Mouse (Mus musculus): Measurements from ENCODE around the gene Serpinb9g.
"Not testable (repeated sequence)": the region's sequence is repeated elsewhere in the genome, so short reads cannot be mapped to it uniquely, and the experiment has no call there.

Gene Serpinb9g

DNA sequence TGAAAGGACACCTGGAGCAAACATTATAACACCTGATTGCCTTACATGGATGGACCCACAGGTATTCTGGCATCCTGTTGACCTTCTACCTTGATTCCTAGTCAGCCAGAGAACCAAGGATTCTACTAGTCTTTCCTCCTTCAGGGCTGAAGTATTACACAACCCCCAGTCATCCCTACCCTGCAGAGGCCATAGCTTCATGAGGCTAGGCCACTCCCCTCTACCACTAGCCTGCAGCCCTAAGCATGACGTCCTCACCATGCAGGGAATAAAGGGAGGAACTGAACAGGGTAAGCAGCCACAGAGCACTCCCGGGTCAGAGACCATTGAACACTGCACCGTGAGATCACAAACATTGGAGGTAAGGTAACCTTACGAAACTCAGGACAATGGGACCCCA, at the start of gene Serpinb9g:
Gene Serpinb9g, plus strand, starts transcription at position 301 of the 400 bp plus-strand sequence.
- DNase-seq (ENCODE audit: low read depth in 2 of 2, low spot score in 2 of 2) = not testable (repeated sequence)

- DNase-seq (ENCODE audit: low read depth in 2 of 2, low spot score in 2 of 2) = not testable (repeated sequence)
Observed at GRCm38 (mm10) chr13:33483872-33484271, 718 bp upstream of the Serpinb9g start.

DNA sequence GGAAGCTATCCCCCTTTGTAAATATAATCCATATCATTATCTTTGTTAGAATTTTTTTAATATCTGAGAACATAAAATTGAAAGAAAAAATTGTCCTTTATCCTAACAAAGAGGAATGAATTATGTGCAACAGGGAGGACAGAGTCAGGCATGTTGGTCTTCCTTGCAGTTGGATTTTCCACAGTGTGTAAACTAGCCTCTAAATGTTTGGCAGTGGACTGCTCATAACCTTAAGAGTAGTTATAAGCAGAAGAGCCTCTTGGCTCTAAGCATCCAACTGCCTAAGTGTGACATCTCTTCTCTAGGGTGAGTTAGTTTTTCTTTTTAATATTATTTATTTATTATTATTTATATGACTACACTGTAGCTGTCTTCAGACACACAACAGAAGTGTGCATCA, 40.0 kb downstream of the Serpinb9g start:
- no peak for DNase-seq (ENCODE audit: low read depth in 2 of 2, low spot score in 2 of 2)

- DNase-seq (ENCODE audit: low read depth in 2 of 2, low spot score in 2 of 2) = no peak
Observed at GRCm38 (mm10) chr13:33532814-33533213, 48.2 kb downstream of the Serpinb9g start.
